Mouse (Mus musculus) heart, postnatal 0 days (tissue): Measurements from ENCODE around the gene Gnas.

Source experiments
- CTCF ChIP-seq: IDR thresholded peaks from 2 replicates; pipeline ENCODE4 v1.5.1; 2016; ENCODE audit warnings: antibody characterized with exemption, control low read depth, low read depth
- EP300 ChIP-seq: IDR thresholded peaks from 2 replicates; pipeline ENCODE4 v1.6.1; 2016; ENCODE audit warnings: antibody characterized with exemption, low read depth

DNA sequence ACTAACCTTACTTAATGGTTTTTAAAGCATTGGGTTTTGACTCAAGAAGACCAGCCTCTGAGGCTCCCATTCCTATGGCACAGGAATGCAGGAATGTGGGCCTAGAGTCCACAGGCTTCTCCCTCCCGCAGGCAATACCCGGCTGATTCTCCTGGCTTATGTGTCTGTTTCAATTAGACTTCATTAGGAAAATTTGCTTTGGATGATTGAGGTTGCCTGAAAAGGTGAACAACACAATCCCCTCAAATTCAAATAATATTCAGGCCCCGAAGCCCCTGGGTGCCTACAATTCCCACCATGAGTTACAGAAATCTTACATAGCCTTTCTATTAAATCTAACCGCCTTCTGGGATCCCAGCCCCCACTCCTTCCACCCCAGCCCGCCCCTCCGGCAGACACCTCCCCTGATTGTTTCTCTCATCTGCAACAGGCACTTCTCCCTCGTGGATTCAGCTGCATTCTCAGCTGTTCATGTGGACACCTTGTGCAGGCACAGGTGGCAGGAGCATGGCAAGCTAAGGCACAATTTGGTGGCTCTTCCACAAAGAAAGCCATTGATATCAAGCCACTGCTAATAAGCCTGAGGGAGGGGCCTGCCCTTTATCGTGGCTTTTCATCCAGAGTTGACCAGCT is 7.0 kb downstream of the Gnas start:
- no peak for TF ChIP-seq CTCF
- no peak for TF ChIP-seq EP300
